Mouse (Mus musculus): ENCODE results near the gene Apob.
"Not testable (repeated sequence)": the region's sequence is repeated elsewhere in the genome, so short reads cannot be mapped to it uniquely, and the experiment has no call there.

Gene Apob

DNA sequence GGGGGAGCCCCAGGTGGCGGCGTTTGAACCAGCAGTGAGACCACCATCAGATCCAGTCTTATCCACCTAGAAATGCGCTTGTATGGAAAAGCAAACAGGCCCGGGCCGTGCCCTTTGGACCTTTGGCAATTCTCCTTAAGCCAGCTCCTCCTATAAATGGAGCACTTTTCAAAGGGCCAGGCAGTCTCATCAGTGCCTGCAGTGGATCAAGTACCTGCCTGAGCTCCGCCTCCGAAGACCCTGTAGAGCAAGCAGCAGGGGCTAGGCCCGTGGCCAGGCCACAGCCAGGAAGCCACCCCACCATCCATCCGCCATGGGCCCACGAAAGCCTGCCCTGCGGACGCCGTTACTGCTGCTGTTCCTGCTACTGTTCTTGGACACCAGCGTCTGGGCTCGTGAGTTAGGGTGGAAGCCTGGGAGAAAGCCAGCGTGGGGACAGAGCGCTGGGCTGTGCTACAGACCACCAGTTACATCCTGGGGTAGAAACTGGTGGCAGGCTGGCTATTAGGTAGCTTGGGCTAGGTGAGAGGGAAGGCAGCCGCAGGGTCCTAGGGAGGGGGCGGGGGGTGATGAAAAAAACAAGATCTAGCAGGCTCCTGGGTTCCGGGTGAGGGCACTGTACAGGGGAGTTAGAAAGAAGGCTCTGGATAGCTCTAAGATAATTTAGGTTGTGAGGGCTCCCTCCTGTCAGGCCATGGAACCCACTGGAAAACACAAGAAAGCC lies at the start of gene Apob:
Gene Apob, plus strand, starts transcription at position 183 of the 724 bp plus-strand sequence.
- DNase-seq (ENCODE audit: low spot score), result no peak

GRCm38 (mm10) chr12:7932405-7932920 lies 45.0 kb upstream of the Apob start:
- DNase-seq (ENCODE audit: low spot score), result no peak

GRCm38 (mm10) chr12:7950098-7950745 lies 27.2 kb upstream of the Apob start:
- DNase-seq (ENCODE audit: low spot score), result no peak

- no peak for DNase-seq (ENCODE audit: low spot score)
Observed at GRCm38 (mm10) chr12:7958851-7959250, 18.6 kb upstream of the Apob start.

- no peak for DNase-seq (ENCODE audit: low spot score)
Observed at GRCm38 (mm10) chr12:7959310-7959918, 18.0 kb upstream of the Apob start.

GRCm38 (mm10) chr12:7962314-7962927 lies 15.0 kb upstream of the Apob start:
- DNase-seq (ENCODE audit: low spot score), result no peak

GRCm38 (mm10) chr12:7967221-7967620 lies 10.2 kb upstream of the Apob start:
- DNase-seq (ENCODE audit: low spot score), result no peak

GRCm38 (mm10) chr12:7970301-7970700 lies 7.1 kb upstream of the Apob start:
- DNase-seq (ENCODE audit: low spot score), result no peak

DNA sequence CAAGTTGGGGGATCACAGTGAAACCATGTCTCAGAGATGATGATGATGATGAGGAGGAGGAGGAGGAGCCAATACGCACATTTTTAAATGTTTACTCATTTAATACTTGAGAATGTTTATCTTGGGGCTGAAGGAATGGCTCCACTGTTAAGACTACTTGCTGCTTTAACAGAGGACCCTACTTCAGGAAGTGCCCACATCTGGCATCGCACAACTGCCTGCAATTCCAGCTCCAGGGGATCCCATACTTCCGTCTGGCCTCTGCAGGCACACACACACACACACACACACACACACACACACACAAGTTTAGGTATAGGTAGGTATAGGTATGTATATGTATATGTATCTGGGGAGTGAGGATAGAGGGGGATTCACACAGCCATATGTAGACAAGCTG lies 6.6 kb upstream of the Apob start:
- no peak for DNase-seq (ENCODE audit: low spot score)

DNA sequence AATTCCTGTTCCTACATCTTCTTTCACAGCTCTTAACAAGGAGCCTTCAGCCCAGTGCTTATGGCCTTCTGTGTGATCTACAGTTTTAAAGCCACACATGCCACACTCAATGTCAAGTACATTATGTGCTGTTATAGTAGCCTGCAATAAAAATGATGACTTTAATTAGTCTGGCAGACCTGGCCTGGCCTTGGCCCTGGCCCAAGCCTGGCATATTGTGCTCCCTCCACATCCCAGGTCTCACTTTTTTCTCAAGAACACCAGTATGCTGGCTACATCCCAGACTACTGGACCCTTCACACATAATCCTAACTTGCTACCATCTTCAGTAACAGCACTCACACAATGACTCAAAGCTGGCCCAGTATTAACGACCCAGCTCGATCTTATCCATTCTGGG lies 5.7 kb upstream of the Apob start:
- no peak for DNase-seq (ENCODE audit: low spot score)

DNA sequence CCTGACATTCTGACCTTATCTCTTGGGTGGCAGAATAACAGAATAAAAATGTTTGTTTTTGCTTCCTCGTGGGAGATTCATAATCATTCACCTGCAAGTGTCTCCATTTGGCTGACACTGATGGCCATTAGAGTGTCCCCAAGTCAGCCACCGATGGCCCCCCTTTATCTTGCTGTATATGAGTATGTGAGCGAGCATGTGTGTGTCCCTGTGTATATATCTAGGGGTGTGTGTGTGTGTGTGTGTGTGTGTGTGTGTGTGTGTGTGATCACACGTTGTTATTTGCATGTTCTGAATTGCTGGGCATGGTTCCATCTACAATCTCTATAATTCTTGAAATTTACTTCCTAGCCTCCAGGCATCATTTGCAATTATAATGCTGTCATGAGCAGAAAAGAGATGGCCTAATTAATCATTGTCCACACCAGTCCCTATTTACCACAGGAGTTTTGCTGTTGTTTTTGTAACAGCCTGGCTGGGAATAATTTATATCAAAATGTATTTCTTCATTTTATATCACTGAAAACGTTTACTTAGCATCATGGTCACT lies 3.6 kb upstream of the Apob start:
- DNase-seq (ENCODE audit: low spot score), result no peak

- peak; percentile 45 for DNase-seq (ENCODE audit: low spot score)
Observed at GRCm38 (mm10) chr12:7978190-7978884, 889 bp downstream of the Apob start.

GRCm38 (mm10) chr12:7984411-7984810 lies 7.0 kb downstream of the Apob start:
- DNase-seq (ENCODE audit: low spot score), result no peak

GRCm38 (mm10) chr12:7990804-7991203 lies 13.4 kb downstream of the Apob start:
- no peak for DNase-seq (ENCODE audit: low spot score)

DNA sequence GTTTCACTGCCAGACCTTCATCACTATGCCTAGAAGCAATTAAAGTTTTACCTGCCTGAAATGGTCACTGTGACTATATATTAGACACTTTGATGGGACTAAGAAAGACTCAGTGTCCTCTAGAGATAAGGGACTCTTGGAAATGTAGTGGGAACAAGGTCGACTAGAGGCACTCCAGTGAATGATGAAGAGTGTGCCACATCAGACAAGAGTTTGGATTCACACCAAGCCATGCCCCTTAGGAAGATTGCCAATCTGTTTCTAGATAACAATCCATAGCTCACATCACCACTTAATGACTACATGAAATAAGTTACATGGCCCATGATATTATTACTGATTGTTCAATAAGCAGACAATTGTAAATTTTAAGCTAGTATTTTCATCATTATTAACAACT lies 14.1 kb downstream of the Apob start:
- no peak for DNase-seq (ENCODE audit: low spot score)

DNA sequence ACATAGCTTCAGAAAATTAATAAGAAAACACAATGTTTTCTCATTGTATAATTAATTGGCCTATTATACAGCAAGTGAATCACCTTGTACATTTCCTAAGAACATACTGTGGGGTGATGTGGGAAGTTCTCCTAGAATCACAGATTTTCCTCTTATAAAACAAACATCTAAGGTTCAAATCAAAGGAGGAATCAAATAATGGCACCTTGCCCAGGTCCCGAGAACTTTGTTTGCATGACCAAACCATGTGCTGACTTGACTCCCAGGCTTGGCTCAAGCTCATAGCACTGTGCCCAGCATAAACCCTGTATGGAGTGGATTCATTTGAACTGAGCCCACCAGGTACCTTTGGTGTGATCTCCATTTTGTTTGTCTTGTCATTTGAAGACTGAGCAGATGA lies 43.5 kb downstream of the Apob start:
- no peak for DNase-seq (ENCODE audit: low spot score)

GRCm38 (mm10) chr12:8029520-8029919 lies 52.1 kb downstream of the Apob start:
- no peak for DNase-seq (ENCODE audit: low spot score)

GRCm38 (mm10) chr12:8030057-8030456 lies 52.6 kb downstream of the Apob start:
- no peak for DNase-seq (ENCODE audit: low spot score)

DNA sequence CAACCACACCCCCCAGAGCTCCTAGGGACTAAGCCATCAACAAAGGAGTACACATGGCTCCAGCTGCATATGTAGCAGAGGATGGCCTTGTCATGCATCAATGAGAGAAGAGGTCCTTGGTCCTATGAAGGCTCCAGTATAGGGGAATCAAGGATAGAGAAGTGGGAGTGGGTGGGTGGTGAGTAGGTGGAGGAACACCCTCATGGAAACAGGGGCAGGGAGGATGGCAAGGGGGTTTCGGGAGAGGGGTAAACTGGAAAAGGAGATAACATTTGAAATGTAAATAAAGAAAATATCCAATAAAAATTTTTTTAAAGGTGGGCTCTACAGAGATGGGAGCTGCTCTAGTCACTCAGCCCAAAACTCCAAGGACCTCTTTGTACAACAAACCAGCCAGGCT lies 53.7 kb downstream of the Apob start:
- not testable (repeated sequence) for DNase-seq (ENCODE audit: low spot score)

DNA sequence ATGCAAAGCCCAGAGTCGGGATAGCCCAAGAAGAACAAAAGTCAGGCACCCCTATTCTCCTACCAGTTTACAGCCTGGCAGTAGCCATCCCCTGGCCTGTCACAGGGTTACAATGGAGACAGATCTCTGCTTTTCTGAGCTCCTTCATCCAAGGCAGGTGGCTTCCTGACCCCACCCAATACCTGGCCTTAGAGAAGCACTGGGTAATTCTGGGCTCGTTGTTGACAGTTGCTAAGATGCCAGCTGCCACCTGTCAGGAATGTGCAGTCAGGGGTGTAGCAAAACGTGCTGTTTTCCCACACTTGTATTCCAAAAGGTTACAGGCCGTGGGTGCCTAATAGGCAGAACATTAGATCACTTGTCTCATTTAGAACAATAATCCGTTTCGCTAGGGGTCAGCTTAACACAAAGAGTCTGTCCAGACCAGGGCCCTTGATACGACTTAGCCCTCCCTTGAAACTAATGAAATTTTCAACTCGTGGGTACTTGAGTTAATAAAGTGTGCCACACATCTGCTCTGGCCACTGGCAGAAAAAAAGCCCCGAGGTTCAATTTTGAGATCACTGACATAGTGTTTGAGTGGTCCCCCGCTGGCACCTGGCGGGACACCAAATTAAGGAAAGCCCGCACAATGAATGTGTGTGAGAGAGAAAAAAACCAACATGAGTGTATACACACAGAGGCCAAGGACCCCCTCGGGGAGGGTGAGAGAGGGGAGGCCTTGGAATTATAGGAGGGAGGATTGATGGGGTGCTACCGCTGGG lies 54.3 kb downstream of the Apob start:
- no peak for DNase-seq (ENCODE audit: low spot score)

DNA sequence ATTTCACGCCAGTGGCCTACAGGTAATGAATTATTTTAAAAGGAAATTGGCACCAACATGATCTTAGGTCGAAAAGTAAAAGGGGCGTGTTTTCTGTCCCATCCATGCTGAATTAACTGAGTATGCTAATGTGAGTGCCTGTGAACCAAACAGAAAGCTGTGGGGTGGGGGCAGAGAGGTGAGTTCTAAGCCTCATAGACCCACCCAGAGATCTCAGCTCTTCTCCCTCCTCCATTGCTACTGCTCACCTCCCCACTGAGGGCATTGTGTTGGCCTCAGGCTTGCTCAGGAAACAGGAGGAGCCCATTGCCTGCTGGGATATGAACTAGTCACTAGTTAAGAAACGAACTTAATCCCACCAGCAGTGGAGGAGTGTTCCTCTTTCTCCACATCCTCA lies 54.9 kb downstream of the Apob start:
- DNase-seq (ENCODE audit: low spot score), result no peak

Data from left cerebral cortex, adult 11 months (tissue).